Mouse (Mus musculus): ENCODE results near the gene Aspdh.

DNA sequence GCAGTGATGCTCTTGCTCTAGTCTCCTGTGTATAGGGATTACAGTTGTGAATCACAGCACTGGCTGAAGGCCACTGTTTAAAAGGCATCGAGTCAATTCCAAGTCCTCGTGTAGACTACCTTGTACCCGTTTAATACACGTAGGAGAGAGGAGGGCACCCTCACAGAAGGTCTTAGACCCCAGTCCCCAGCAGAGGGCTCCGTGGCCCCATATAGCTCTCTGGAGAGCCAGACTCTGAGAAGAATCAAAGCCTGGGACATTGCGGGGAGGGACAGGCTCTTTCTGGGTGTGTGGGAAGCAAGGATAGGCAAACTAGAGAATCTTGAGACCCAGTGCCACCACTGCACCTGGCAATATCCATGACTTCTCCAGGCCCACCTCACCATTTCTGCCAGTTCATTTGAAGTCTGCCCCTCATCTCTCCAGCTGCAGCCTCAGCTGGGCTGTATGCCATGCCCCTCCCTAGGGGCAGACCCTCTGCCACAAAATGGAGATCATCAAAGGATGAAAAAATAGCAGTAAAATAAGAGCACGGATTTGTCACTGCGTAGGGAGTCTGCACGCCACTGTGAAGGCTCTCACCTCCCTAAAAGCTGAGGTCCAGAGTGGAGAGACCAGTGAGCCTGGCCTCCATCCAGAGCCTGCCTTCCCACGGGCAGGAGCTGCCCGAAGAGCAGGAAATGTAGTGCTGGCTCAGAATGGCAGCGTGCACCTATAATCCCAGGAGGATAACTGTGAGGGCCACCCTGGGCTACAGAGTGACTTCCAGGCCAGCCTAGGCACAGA lies 18.9 kb upstream of the Aspdh start:
- no peak for TF ChIP-seq CTCF (IDR thresholded peaks at IDR 0.05)
- TF ChIP-seq EP300 (IDR thresholded peaks at IDR 0.05), result no peak
